Mouse (Mus musculus) liver, embryonic 14.5 days (tissue): ENCODE data around the gene Popdc2. TPM values are rescaled to one million over a fixed set of nuclear protein-coding genes. Genes with fewer than 3 reads are reported as not detected.

Experiments
- ATAC-seq: fragments of 200-750 bp; cut with Nextera tagmentation; 2 replicates; pipeline ENCODE4 v1.8.0; 2017; ENCODE audit warnings: moderate number of reproducible peaks, mild to moderate bottlenecking, moderate library complexity; ENCODE audit not compliant: insufficient read depth
- DNase-seq, 3 experiments: peaks; one replicate each; pipeline ENCODE4 v3.0.0-alpha.2; 2012 to 2013; ENCODE audit warnings: low read depth in 3 of 3, low spot score in 3 of 3
- H3K27ac ChIP-seq: fragments of 300-500 bp; sonication (generic); 2 replicates; pipeline ENCODE4 v1.5.1; 2014; ENCODE audit warnings: moderate library complexity, mild to moderate bottlenecking, control low read depth, inconsistent platforms
- H3K27me3 ChIP-seq: fragments of 300-500 bp; sonication (generic); 2 replicates; pipeline ENCODE4 v1.6.1; 2014; ENCODE audit warnings: mild to moderate bottlenecking, low read length, moderate library complexity; ENCODE audit not compliant: control insufficient read depth, insufficient read depth
- H3K36me3 ChIP-seq: fragments of 300-500 bp; sonication (generic); replicated peaks from 2 replicates; pipeline ENCODE4 v1.6.1; 2014; ENCODE audit warnings: low read depth; ENCODE audit not compliant: control insufficient read depth, insufficient read depth
- H3K4me1 ChIP-seq, 2 experiments: fragments of 200-500 bp in 1 of 2; fragments of 300-500 bp in 1 of 2; sonication (generic) in 1 of 2; replicated peaks; 2 replicates each; pipeline ENCODE4 v1.6.1; 2012 to 2014; ENCODE audit warnings: antibody characterized with exemption in 1 of 2, inconsistent platforms in 1 of 2, low read length in 1 of 2; ENCODE audit not compliant: control insufficient read depth in 2 of 2, insufficient read depth in 2 of 2
- H3K4me2 ChIP-seq: fragments of 300-500 bp; sonication (generic); 2 replicates; pipeline ENCODE4 v1.6.1; 2014; ENCODE audit warnings: low read depth, mild to moderate bottlenecking, control low read depth, moderate library complexity
- H3K4me3 ChIP-seq, 2 experiments: fragments of 200-500 bp in 1 of 2; fragments of 300-500 bp in 1 of 2; sonication (generic) in 1 of 2; 2 replicates each; pipeline ENCODE4 v1.5.1; 2012 to 2014; ENCODE audit warnings: low read depth in 2 of 2, low read length in 2 of 2, mild to moderate bottlenecking in 2 of 2, control low read depth in 1 of 2, inconsistent platforms in 1 of 2, moderate library complexity in 1 of 2; ENCODE audit not compliant: insufficient read depth in 1 of 2
- H3K9ac ChIP-seq: fragments of 300-500 bp; sonication (generic); replicated peaks from 2 replicates; pipeline ENCODE4 v1.6.1; 2014; ENCODE audit warnings: mild to moderate bottlenecking, control low read depth, moderate library complexity
- H3K9me3 ChIP-seq: fragments of 300-500 bp; sonication (generic); 2 replicates; pipeline ENCODE4 v1.6.1; 2016; ENCODE audit warnings: low read length, mixed read lengths; ENCODE audit not compliant: control insufficient read depth
- CTCF ChIP-seq: IDR thresholded peaks from 2 replicates; pipeline ENCODE4 v1.5.1; 2016; ENCODE audit warnings: antibody characterized with exemption, low read depth, control low read depth
- EP300 ChIP-seq: IDR thresholded peaks from 2 replicates; pipeline ENCODE4 v1.6.1; 2016; ENCODE audit warnings: antibody characterized with exemption, low read depth
- WGBS: fragments of 180-500 bp; shearing (Covaris S2); extraction: QIAGEN DNeasy Blood & Tissue Kit; methylation state at CpG from one replicate; pipeline ENCODE4 v1.1.7; 2014; ENCODE audit not compliant: insufficient replicate concordance; 5-methylcytosine and 5-hydroxymethylcytosine counted together
- polyA plus RNA-seq, 2 experiments: library from polyadenylated mRNA; depleted of rRNA in 1 of 2; stranded (reverse) in 1 of 2; unstranded in 1 of 2; fragments of >200 nt; fragmentation: Nextera tagmentation in 1 of 2; extraction: Ambion mirVana in 1 of 2; gene quantifications; 2 replicates each; pipeline versions ENCODE4 v1.2.1 to v1.2.3; 2012 to 2014

The Popdc2 gene
- polyA plus RNA-seq, 2 experiments = 23.2 to 24.5 TPM

- TF ChIP-seq EP300 = no peak
- no peak for TF ChIP-seq CTCF
- Histone ChIP-seq H3K9ac (peak overlapping the region; percentile 58), H3K4me3 (peak overlapping the region; percentile 52 to 78), H3K27me3 (no peaks in the 10 kb centered on the region), H3K27ac (peak overlapping the region; percentile 49), H3K4me2 (peak overlapping the region; percentile 87), H3K36me3 (peaks cover 19% of the 10 kb centered on the region), H3K9me3 (no peaks in the 10 kb centered on the region), H3K4me1 (peaks cover 54 to 74% of the 10 kb centered on the region in 2 experiments)
- 45% methylated on average over 10 of the region's 10 CpGs for WGBS
- no peak for ATAC-seq
- peak; percentile 70 to 75 (median 71) for DNase-seq
These were observed 12.6 kb downstream of the Popdc2 start for GRCm38 (mm10) chr16:38374379-38375140.

GRCm38 (mm10) chr16:38375182-38375581, 13.2 kb downstream of the Popdc2 start:
- DNase-seq = peak in 1 of 3 experiments; percentile 51
- H3K27me3 ChIP-seq = no peaks in the 10 kb centered on the region
- peak overlapping the region; percentile 58 for H3K9ac ChIP-seq
- H3K4me2 ChIP-seq = peak overlapping the region; percentile 87
- WGBS = 8% methylated on average over 7 of the region's 7 CpGs
- ATAC-seq = no peak
- peak overlapping the region; percentile 52 to 78 for H3K4me3 ChIP-seq
- peaks cover 49 to 71% of the 10 kb centered on the region in 2 experiments for H3K4me1 ChIP-seq
- H3K27ac ChIP-seq = peak overlapping the region; percentile 49
- no peaks in the 10 kb centered on the region for H3K9me3 ChIP-seq
- TF ChIP-seq CTCF (no peak), EP300 (0 out of 2 replicates have a peak, but pooled peaks have one; percentile 45)
- H3K36me3 ChIP-seq = peaks cover 19% of the 10 kb centered on the region

GRCm38 (mm10) chr16:38376163-38376840, 14.3 kb downstream of the Popdc2 start:
- H3K36me3 ChIP-seq = peaks cover 19% of the 10 kb centered on the region
- H3K9ac ChIP-seq = peak overlapping the region; percentile 58
- peak overlapping the region; percentile 87 for H3K4me2 ChIP-seq
- H3K9me3 ChIP-seq = no peaks in the 10 kb centered on the region
- ATAC-seq = no peak
- no peak for DNase-seq
- peaks cover 38 to 60% of the 10 kb centered on the region in 2 experiments for H3K4me1 ChIP-seq
- TF ChIP-seq CTCF (peak; percentile 50), EP300 (no peak)
- H3K4me3 ChIP-seq = peak overlapping the region; percentile 52 to 78
- H3K27ac ChIP-seq = peak overlapping the region; percentile 23
- no peaks in the 10 kb centered on the region for H3K27me3 ChIP-seq
- 27% methylated on average over 17 of the region's 17 CpGs for WGBS

- peak overlapping the region; percentile 87 for H3K4me2 ChIP-seq
- H3K36me3 ChIP-seq = peaks cover 19% of the 10 kb centered on the region
- peak overlapping the region; percentile 58 for H3K9ac ChIP-seq
- no peak for DNase-seq
- peak overlapping the region; percentile 23; the same call in 1 of the 2 replicates for H3K27ac ChIP-seq
- no peak for TF ChIP-seq CTCF
- no peak for TF ChIP-seq EP300
- peak overlapping the region; percentile 52 to 78 for H3K4me3 ChIP-seq
- H3K27me3 ChIP-seq = no peaks in the 10 kb centered on the region
- no peak for ATAC-seq
- H3K4me1 ChIP-seq = peaks cover 35 to 57% of the 10 kb centered on the region in 2 experiments
- 28% methylated on average over 8 of the region's 8 CpGs for WGBS
- no peaks in the 10 kb centered on the region for H3K9me3 ChIP-seq
These were observed 14.8 kb downstream of the Popdc2 start for GRCm38 (mm10) chr16:38376841-38377249.

GRCm38 (mm10) chr16:38377546-38377945, 15.5 kb downstream of the Popdc2 start:
- Histone ChIP-seq H3K9me3 (no peaks in the 10 kb centered on the region), H3K27me3 (no peaks in the 10 kb centered on the region), H3K4me1 (peaks cover 37 to 55% of the 10 kb centered on the region in 2 experiments), H3K4me2 (no peak overlapping the region), H3K9ac (no peak overlapping the region), H3K36me3 (peaks cover 19% of the 10 kb centered on the region), H3K4me3 (no peak overlapping the region), H3K27ac (no peak overlapping the region)
- ATAC-seq (no peak), DNase-seq (no peak)
- TF ChIP-seq CTCF = no peak
- TF ChIP-seq EP300 = no peak
- 84% methylated on average over 6 of the region's 6 CpGs for WGBS
